Mouse (Mus musculus) heart, embryonic 12.5 days (tissue): ENCODE measurements around the gene Fkbp5. TPM values are rescaled to one million over a fixed set of nuclear protein-coding genes. Genes with fewer than 3 reads are reported as not detected.
"Not testable (repeated sequence)": the region's sequence is repeated elsewhere in the genome, so short reads cannot be mapped to it uniquely, and the experiment has no call there.

Experiments
- ATAC-seq: fragments of 200-750 bp; cut with Nextera tagmentation; 2 replicates; pipeline ENCODE4 v1.8.0; 2017; ENCODE audit warnings: moderate TSS enrichment, moderate library complexity; ENCODE audit not compliant: insufficient number of reproducible peaks, low FRiP score
- H3K27ac ChIP-seq: fragments of 300-500 bp; sonication (generic); 2 replicates; pipeline ENCODE4 v1.5.1; 2016; ENCODE audit warnings: mild to moderate bottlenecking, moderate library complexity; ENCODE audit not compliant: poor library complexity, severe bottlenecking
- H3K27me3 ChIP-seq: fragments of 300-500 bp; sonication (generic); replicated peaks from 2 replicates; pipeline ENCODE4 v1.6.1; 2016; ENCODE audit warnings: mild to moderate bottlenecking, moderate library complexity
- H3K36me3 ChIP-seq: fragments of 300-500 bp; sonication (generic); 2 replicates; pipeline ENCODE4 v1.6.1; 2016; ENCODE audit warnings: mild to moderate bottlenecking, moderate library complexity
- H3K4me1 ChIP-seq: fragments of 300-500 bp; sonication (generic); replicated peaks from 2 replicates; pipeline ENCODE4 v1.6.1; 2016; ENCODE audit warnings: mild to moderate bottlenecking
- H3K4me2 ChIP-seq: fragments of 300-500 bp; sonication (generic); 2 replicates; pipeline ENCODE4 v1.6.1; 2016; ENCODE audit warnings: mild to moderate bottlenecking, moderate library complexity
- H3K4me3 ChIP-seq: fragments of 300-500 bp; sonication (generic); 2 replicates; pipeline ENCODE4 v1.5.1; 2016; ENCODE audit warnings: mild to moderate bottlenecking
- H3K9ac ChIP-seq: fragments of 300-500 bp; sonication (generic); 2 replicates; pipeline ENCODE4 v1.6.1; 2016; ENCODE audit warnings: mild to moderate bottlenecking, moderate library complexity
- H3K9me3 ChIP-seq: fragments of 300-500 bp; sonication (generic); replicated peaks from 2 replicates; pipeline ENCODE4 v1.6.1; 2016; ENCODE audit warnings: mild to moderate bottlenecking, moderate library complexity
- WGBS: fragments of 180-500 bp; shearing (Covaris S2); methylation state at CpG from one replicate; pipeline ENCODE4 v1.1.7; 2016; 5-methylcytosine and 5-hydroxymethylcytosine counted together
- polyA plus RNA-seq: library from polyadenylated mRNA; unstranded; fragments of >200 nt; fragmentation: Nextera tagmentation; extraction: Ambion mirVana; gene quantifications from 2 replicates; pipeline ENCODE4 v1.2.1, GENCODE M21; 2016

Gene Fkbp5
- 15.8 and 16.0 TPM in 2 replicates for polyA plus RNA-seq

DNA sequence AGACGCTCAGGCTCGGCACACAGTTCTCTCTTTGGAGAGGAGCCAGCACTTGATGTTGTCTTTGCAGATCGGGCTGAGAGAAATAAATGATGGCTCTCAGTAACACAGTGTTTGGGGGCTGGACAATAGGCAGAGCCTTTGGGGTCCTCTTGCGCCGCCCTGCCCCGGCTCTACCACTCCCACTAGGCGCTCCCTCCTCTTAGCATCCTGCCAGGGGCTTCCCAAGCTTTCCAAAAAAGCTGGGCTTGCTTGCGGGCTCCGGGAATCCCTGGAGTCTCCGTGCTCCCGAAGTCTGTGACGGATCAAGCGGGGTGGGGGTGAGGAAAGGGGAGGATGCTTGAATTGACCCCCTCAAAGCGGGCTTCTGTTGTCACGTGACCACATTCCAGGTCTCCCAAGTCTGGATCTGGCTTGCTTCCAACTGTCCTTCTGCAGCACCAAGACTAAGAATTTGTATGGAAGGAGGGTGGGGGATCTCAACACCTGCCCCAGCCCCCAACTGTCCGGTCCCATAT lies at the start of gene Fkbp5:
Gene Fkbp5 (minus strand): TSS at position 87 of the 515 bp plus-strand sequence.
- Histone ChIP-seq H3K9me3 (no peaks in the 10 kb centered on the region), H3K4me2 (peak within 1 kb of the TSS; percentile 83), H3K4me3 (peak within 1 kb of the TSS; percentile 44), H3K27ac (no peak within 1 kb of the TSS), H3K27me3 (peaks cover 49% of the 10 kb centered on the region), H3K4me1 (peaks cover 25% of the 10 kb centered on the region; the same call in 1 of the 2 replicates), H3K36me3 (no peaks in the 10 kb centered on the region), H3K9ac (peak within 1 kb of the TSS; percentile 55; the same call in 1 of the 2 replicates)
- no peak for ATAC-seq
- WGBS, result 5% methylated on average over 16 of the region's 16 CpGs

DNA sequence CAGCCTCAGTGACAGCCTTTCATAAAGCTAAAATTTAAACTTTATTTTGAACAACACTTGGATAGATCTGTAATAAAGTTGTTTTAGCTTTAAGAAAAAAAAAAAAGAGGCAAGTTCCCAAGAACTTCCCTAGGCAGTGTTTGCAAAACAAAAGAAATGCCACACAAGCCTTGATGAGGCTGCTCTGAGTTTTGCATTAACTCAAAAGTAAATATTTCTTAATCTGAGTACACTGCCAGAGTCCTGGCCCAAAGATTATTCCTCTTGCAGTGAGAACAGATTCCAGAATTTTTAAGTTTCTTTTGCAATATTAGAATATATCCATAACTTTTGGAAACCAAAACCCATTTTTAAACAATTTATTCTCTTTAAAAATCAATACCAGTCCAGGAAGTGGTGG lies 47.9 kb upstream of the Fkbp5 start:
- H3K9me3 ChIP-seq, result no peaks in the 10 kb centered on the region
- no peaks in the 10 kb centered on the region for H3K36me3 ChIP-seq
- H3K9ac ChIP-seq, result no peak overlapping the region
- H3K4me1 ChIP-seq, result 0 out of 2 replicates have a peak, but pooled peaks cover 2% of the 10 kb centered on the region
- no peak overlapping the region for H3K4me3 ChIP-seq
- no peak overlapping the region for H3K4me2 ChIP-seq
- H3K27me3 ChIP-seq, result no peaks in the 10 kb centered on the region
- H3K27ac ChIP-seq, result no peak overlapping the region
- ATAC-seq, result no peak

DNA sequence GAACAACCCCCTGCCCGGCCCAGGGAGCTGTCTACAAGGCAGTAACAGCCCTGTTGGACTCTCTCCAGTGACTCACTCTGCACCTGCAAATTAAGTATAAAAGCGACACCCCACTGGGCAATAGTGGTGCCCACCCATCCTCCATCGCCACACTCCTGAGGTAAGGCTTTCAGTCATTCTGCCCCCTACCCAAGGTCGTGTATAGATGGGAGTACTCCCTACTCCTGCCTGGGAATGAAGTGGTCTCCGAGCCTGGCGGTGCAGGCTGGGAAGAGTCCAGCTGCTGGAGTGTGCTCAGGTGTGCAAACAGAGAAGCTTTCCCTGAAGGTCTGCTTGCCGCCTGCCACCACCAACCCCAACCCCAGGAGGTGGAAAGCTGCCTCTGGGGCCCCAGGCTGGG lies 44.3 kb upstream of the Fkbp5 start:
- no peaks in the 10 kb centered on the region for H3K36me3 ChIP-seq
- no peak overlapping the region for H3K27ac ChIP-seq
- no peak overlapping the region for H3K9ac ChIP-seq
- 59% methylated on average over 7 of the region's 7 CpGs for WGBS
- no peak overlapping the region for H3K4me2 ChIP-seq
- ATAC-seq, result no peak
- no peak overlapping the region for H3K4me3 ChIP-seq
- no peaks in the 10 kb centered on the region for H3K9me3 ChIP-seq
- peaks cover 4% of the 10 kb centered on the region; the same call in 1 of the 2 replicates for H3K4me1 ChIP-seq
- H3K27me3 ChIP-seq, result no peaks in the 10 kb centered on the region

DNA sequence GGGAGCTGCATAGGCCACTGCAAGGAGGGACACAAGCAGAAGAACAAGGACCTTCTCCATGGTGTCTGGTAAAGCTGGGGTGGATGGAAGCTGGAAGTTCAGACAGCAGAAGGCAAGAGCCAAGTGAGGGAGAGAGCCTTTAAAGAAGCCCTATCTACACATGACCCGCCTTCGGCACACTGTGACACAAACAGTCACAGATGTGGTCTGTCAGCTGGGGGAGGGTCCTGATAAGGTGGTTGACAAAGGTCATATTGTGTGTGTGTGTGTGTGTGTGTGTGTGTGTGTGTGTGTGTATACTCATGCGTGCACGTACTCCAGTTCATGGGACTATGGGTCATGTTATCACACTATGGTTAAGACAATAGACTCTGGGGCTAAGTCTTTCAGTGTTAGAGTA lies 43.3 kb upstream of the Fkbp5 start, which contains the start of gene Clps:
Gene Clps (minus strand): TSS at position 169 of the 400 bp plus-strand sequence.
- 60% methylated on average over 4 of the region's 4 CpGs for WGBS
- no peak within 1 kb of the TSS for H3K4me3 ChIP-seq
- no peaks in the 10 kb centered on the region for H3K9me3 ChIP-seq
- no peaks in the 10 kb centered on the region for H3K27me3 ChIP-seq
- no peak within 1 kb of the TSS for H3K27ac ChIP-seq
- no peak within 1 kb of the TSS for H3K4me2 ChIP-seq
- ATAC-seq, result no peak
- no peak within 1 kb of the TSS for H3K9ac ChIP-seq
- H3K4me1 ChIP-seq, result peaks cover 5% of the 10 kb centered on the region; the same call in 1 of the 2 replicates
- no peaks in the 10 kb centered on the region for H3K36me3 ChIP-seq

DNA sequence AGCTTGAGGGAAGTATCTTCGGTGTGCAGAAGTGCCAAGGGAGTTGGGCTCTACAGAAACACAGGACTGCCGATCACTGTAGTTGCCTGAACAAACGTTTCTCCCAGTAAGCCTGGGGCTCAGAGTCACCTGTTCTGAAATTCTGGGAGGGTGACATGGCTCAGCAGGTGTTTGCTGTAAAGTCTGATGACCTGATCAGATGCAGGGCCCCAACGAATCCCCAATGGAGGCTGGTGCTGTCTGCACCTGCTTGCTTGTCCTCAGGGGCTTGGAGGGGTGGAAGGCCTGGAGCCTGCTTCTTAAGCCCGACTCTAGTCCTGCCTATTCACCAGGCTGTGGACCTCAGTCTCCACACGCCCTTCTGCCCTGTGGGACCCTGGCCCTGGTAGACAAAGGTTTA lies 40.4 kb upstream of the Fkbp5 start:
- no peak overlapping the region for H3K4me2 ChIP-seq
- no peaks in the 10 kb centered on the region for H3K27me3 ChIP-seq
- H3K4me1 ChIP-seq, result peaks cover 5% of the 10 kb centered on the region; the same call in 1 of the 2 replicates
- 67% methylated on average over 6 of the region's 6 CpGs for WGBS
- H3K9me3 ChIP-seq, result no peaks in the 10 kb centered on the region
- H3K9ac ChIP-seq, result no peak overlapping the region
- no peaks in the 10 kb centered on the region for H3K36me3 ChIP-seq
- ATAC-seq, result no peak
- H3K4me3 ChIP-seq, result no peak overlapping the region
- no peak overlapping the region for H3K27ac ChIP-seq

DNA sequence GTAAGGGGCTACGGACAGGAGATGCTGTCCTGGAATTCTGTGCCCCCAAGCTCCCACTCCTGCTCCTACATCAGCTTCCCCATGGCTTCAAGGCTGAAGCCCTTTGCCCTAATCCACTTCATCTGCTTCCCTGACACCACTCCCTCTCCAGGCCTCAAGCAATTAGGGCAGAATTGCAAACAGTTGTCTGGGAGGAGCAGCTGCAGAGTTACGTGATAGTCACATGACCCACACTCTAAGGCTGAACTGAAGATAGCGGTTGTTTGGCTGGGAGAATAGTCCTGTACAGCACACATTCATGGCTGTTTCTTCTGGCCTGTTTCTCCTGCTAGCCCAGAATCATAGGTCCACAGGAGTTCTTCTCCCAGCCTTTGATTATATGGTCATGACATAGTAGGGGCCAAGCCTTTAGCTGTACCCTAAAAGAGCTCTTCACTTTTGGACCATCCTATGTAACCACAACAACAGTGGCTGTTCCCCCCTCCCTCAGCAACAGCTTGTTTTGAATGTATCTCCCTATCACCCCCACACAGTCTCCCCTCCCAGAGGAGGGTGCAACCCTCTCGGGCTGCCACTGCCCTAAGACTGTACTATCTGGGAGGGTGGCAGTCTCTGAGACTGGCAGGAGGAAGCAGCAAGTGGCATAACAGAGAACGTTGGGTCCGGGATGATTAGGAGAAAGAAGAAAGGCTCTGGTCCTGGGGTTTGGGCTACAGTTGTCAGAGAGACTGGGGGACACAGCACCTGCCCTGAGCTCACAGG lies 39.5 kb upstream of the Fkbp5 start:
- no peaks in the 10 kb centered on the region for H3K36me3 ChIP-seq
- no peak overlapping the region for H3K27ac ChIP-seq

DNA sequence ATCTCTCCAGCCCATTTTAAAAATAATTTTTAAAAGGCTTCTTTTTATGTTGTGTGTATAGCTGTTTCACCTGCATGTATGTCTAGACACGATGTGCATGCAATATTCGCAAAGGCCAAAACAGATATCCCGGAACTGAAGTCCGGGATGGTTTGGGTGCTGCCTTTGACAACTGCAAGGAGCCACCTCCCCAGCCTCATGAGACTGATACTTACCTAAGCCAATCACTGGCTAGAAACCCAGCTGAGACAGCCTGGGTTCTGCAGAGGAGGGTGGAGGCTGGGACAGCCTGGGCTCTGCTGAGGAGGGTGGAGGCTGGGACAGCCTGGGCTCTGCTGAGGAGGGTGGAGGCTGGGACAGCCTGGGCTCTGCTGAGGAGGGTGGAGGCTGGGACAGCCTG lies 36.7 kb upstream of the Fkbp5 start:
- not testable (repeated sequence) for H3K27ac ChIP-seq, H3K4me2 ChIP-seq, H3K36me3 ChIP-seq, H3K4me3 ChIP-seq, H3K9me3 ChIP-seq, H3K4me1 ChIP-seq, ATAC-seq, H3K9ac ChIP-seq, H3K27me3 ChIP-seq
- WGBS, result 85% methylated on average over 4 of the region's 4 CpGs

More for the DNA sequence above, 39.5 kb upstream of the Fkbp5 start:
- WGBS, result 48% methylated on average over 6 of the region's 6 CpGs
- Histone ChIP-seq H3K4me1 (peaks cover 5% of the 10 kb centered on the region; the same call in 1 of the 2 replicates), H3K27me3 (no peaks in the 10 kb centered on the region), H3K4me3 (no peak overlapping the region), H3K9me3 (no peaks in the 10 kb centered on the region), H3K9ac (no peak overlapping the region), H3K4me2 (no peak overlapping the region)
- ATAC-seq, result no peak

DNA sequence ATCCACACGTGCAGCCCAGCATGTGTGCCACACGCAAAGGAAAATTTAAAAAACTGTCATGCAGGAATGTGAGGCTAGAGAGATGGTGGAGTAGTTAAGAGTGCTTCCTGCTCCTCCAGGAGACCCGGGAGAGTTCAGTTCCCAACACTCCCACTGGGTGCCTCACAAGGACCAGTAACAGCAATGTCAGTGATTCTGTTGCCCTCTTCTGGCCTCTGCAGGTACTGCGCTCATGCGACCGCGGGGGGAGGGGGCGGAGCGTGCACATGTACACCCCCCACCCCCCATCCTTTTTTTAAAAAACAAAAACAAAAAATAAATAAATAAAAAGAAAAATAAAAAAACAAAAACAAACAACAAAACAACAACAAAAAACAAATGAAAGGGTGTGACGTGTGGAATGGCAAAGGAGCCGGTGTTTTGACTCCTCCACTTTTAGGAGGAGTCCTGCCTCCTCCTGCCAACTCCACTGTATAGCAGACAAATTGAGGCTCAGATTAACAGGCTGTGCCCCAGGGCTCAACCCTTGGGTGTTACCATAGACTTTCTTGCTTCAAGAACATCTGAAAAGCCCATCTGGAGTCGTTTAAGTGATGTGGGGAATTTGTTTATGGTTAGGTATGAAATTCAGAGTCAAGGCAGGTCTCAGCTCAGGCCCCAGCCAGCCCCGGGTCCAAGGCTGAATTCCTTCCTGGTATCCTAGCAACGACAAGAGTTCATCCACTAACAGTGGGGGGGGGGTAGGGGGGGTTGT lies 35.9 kb upstream of the Fkbp5 start:
- H3K4me3 ChIP-seq, result no peak overlapping the region
- no peak for ATAC-seq
- H3K4me1 ChIP-seq, result peaks cover 3% of the 10 kb centered on the region; the same call in 1 of the 2 replicates
- H3K4me2 ChIP-seq, result no peak overlapping the region
- H3K9me3 ChIP-seq, result no peaks in the 10 kb centered on the region
- peaks cover 15% of the 10 kb centered on the region for H3K27me3 ChIP-seq
- H3K36me3 ChIP-seq, result no peaks in the 10 kb centered on the region
- WGBS, result 9% methylated on average over 14 of the region's 14 CpGs
- H3K9ac ChIP-seq, result no peak overlapping the region
- H3K27ac ChIP-seq, result no peak overlapping the region

DNA sequence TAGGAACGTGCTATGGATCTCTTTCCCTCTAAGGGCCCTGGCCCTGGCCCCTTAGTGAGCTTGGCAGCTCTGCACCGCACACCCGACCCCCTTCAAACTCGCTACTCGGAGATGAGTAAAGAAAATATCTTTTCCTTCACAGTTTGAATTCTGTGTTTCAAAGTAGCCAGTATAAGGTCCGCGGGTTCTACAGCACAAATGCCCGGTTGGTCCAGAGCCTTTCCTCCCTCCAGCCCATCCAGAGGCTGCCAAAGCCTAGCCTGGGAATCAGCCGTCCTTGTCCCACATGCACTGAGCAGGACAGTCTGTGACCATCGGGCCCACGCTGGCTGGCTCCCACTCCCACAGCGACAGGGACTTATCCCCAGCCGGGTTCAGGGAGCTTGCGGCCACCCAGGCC lies 31.8 kb upstream of the Fkbp5 start, which contains the start of gene Clpsl2:
Gene Clpsl2 (plus strand): TSS at position 301 of the 400 bp plus-strand sequence.
- Histone ChIP-seq H3K4me3 (no peak within 1 kb of the TSS), H3K9me3 (no peaks in the 10 kb centered on the region), H3K9ac (no peak within 1 kb of the TSS), H3K27ac (no peak within 1 kb of the TSS), H3K36me3 (no peaks in the 10 kb centered on the region), H3K4me2 (no peak within 1 kb of the TSS), H3K27me3 (peaks cover 16% of the 10 kb centered on the region), H3K4me1 (no peaks in the 10 kb centered on the region)
- WGBS, result 66% methylated on average over 14 of the region's 14 CpGs
- no peak for ATAC-seq

DNA sequence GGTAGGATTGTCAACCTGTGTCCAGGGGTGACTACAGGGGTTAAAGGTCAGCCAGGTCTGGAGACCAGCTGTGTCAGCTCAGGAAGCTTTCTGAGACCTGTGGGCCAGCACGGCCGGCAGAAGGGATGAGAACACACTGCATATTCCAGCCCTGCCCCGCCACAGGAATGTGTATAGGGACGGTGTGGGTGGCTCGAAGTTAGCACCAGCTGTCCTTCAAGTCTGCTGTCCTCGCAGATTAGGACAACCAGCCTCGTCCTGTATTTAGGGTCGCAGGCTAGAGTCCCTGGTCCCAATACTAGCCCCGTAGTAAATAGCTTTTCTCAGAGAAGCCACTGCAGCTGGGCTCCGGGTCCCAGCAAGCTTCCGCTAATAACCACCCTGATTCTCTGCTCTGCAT lies 31.2 kb upstream of the Fkbp5 start:
- Histone ChIP-seq H3K4me1 (no peaks in the 10 kb centered on the region), H3K4me2 (no peak overlapping the region), H3K9ac (no peak overlapping the region), H3K4me3 (no peak overlapping the region), H3K36me3 (no peaks in the 10 kb centered on the region), H3K27me3 (peaks cover 16% of the 10 kb centered on the region), H3K9me3 (0 out of 2 replicates have a peak, but pooled peaks cover 3% of the 10 kb centered on the region), H3K27ac (no peak overlapping the region)
- 65% methylated on average over 11 of the region's 11 CpGs for WGBS
- ATAC-seq, result no peak

DNA sequence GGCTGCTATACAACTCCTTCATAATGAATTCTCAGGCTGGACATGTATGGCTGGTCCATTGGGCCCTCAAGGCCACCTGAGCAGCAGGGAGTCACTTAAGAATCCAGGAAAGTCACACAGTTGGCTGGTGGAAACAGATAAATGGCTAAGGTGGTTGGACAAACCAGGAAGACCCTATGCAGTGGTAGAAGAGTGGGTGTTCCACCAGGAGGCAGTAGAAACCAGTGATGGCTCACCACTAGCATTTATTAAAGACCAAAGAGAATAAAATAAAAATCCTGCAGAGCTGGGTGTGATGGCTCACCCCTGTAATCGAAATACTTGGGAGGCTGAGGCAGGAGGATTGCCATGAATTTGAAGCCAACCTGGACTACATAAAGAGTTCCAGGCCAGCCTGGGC lies 29.6 kb upstream of the Fkbp5 start:
- no peak for ATAC-seq
- no peaks in the 10 kb centered on the region for H3K4me1 ChIP-seq
- no peak overlapping the region for H3K4me2 ChIP-seq
- no peak overlapping the region for H3K27ac ChIP-seq
- no peak overlapping the region for H3K9ac ChIP-seq
- peaks cover 5% of the 10 kb centered on the region; the same call in 1 of the 2 replicates for H3K9me3 ChIP-seq
- no peaks in the 10 kb centered on the region for H3K36me3 ChIP-seq
- 79% methylated on average over 1 of the region's 1 CpGs for WGBS
- peaks cover 16% of the 10 kb centered on the region for H3K27me3 ChIP-seq
- H3K4me3 ChIP-seq, result no peak overlapping the region
